In the genomic region with DNA sequence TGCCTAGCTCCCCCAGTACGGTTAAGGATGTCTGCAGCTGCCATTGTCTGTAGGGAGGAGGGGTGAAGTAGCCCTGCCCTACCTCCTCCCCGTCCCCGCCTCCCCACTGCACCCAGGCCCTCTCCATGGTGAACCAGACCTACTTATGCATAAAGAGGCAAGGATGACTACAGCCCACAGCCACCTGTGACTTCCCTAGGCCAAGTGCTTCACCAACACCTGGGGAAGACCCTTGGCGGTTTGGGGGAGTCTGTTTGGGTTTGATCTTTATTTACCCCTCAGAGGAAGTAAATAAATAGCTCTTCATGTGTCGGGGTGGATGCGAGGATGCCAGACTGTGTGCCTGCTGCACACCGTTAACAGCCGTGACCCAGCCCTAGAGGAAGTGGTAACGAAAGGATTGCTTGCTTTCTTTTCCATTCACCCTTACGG, we compare ENCODE assay signal across 15 mouse cellular contexts. TPM values are rescaled to one million over a fixed set of nuclear protein-coding genes. Genes with fewer than 3 reads are reported as not detected.
DNase-seq lines count a peak whose midpoint lies in the region; ATAC-seq and TF ChIP-seq lines count a peak whose summit lies in the region.
"Had no signal": no experiment of that assay in that cellular context is flagged by ENCODE, and none has a peak within 500 bp of the region (broad histone marks: within the 10 kb centered on the region; RNA-seq: fewer than 3 reads in every experiment).

No protein-coding gene starts in this region.

- no peak for TF ChIP-seq POLR2A in spleen, adult 2 months (IDR thresholded peaks at IDR 0.05; ENCODE audit: low read depth, low read length)

- no peak for TF ChIP-seq CTCF in spleen, adult 2 months (IDR thresholded peaks at IDR 0.05; ENCODE audit: extremely low read depth, insufficient read depth, insufficient read length, insufficient replicate concordance)

- ATAC-seq in granulocyte monocyte progenitor cell, adult 5-6 weeks (replicated peaks; ENCODE audit: poor library complexity, severe bottlenecking): peak; percentile 50
- ATAC-seq in megakaryocyte progenitor cell, adult 5-6 weeks (replicated peaks; ENCODE audit: poor library complexity): peak; percentile 19; the same call in 1 of the 2 replicates
- ATAC-seq in frontal cortex, adult (ENCODE audit: low TSS enrichment): no peak
- ATAC-seq: midbrain, embryonic 13.5 days had no signal

- no peak overlapping the region for H3K4me3 ChIP-seq in spleen, adult 2 months (ENCODE audit: extremely low read depth, insufficient read depth, insufficient read length)
- H3K4me3 ChIP-seq: forebrain, embryonic 12.5 days; heart, embryonic 13.5 days; midbrain, embryonic 13.5 days had no signal

- peak; percentile 34 to 58 for DNase-seq in spleen, adult 2 months (ENCODE audit: low read depth in 1 of 2, low spot score in 2 of 2)
- no peak for DNase-seq in spleen, postnatal 14 days (ENCODE audit: low spot score in 2 of 2)
- DNase-seq in urinary bladder, postnatal 14 days (ENCODE audit: low spot score): no peak
- DNase-seq in lung, postnatal 4 days: no peak
- no peak for DNase-seq in ovary, postnatal 10 days (ENCODE audit: low spot score)
- DNase-seq: adrenal gland, postnatal 36 days; cerebellum, adult 8-10 months; kidney, adult 2 months; layer of hippocampus, adult 9-11 months had no signal

- H3K27ac ChIP-seq in spleen, adult 2 months (ENCODE audit: insufficient read depth, low read length): peak overlapping the region; percentile 59; the same call in 1 of the 2 replicates
- H3K27ac ChIP-seq: forebrain, embryonic 12.5 days; heart, embryonic 13.5 days; midbrain, embryonic 13.5 days had no signal

- H3K27me3 ChIP-seq in spleen, adult 2 months (ENCODE audit: control insufficient read depth, insufficient read depth, low read length): no peaks in the 10 kb centered on the region
- H3K27me3 ChIP-seq: forebrain, embryonic 12.5 days; heart, embryonic 13.5 days; midbrain, embryonic 13.5 days had no signal

- peaks cover 4% of the 10 kb centered on the region; the same call in 1 of the 2 replicates for H3K36me3 ChIP-seq in spleen, adult 2 months (ENCODE audit: control insufficient read depth, insufficient read depth, low read length)
- H3K36me3 ChIP-seq: forebrain, embryonic 12.5 days; heart, embryonic 13.5 days; midbrain, embryonic 13.5 days had no signal

- H3K4me1 ChIP-seq in spleen, adult 2 months (ENCODE audit: control insufficient read depth, insufficient read depth, insufficient read length): peaks cover 45% of the 10 kb centered on the region; the same call in 1 of the 2 replicates

- 13% methylated on average over 10 of the region's 10 CpGs for WGBS in spleen, adult 2 months

RNA-seq across cellular contexts. Expression of a gene that starts 26.6 kb away (rescaled TPM):
- 171 and 240 TPM in 2 replicates for polyA plus RNA-seq in spleen, adult 2 months (2012; rRNA removed)
- 99.8 and 128 TPM in 2 replicates for total RNA-seq in granulocyte monocyte progenitor cell, adult 5-6 weeks (2014; fragmentation: Nextera tagmentation)
- 35.5 and 35.9 TPM in 2 replicates for total RNA-seq in granulocyte monocyte progenitor cell, adult 5-6 weeks (2017)
- total RNA-seq in megakaryocyte progenitor cell, adult 5-6 weeks (2015): 95.3 and 100 TPM in 2 replicates
- total RNA-seq in megakaryocyte progenitor cell, adult 5-6 weeks (2017): 51.4 and 53.8 TPM in 2 replicates

RNA-seq across cellular contexts. Expression of a gene that starts 29.3 kb away (rescaled TPM):
- 26.5 and 29.7 TPM in 2 replicates for polyA plus RNA-seq in spleen, adult 2 months (2012; rRNA removed)
- 13.9 and 23.8 TPM in 2 replicates for total RNA-seq in granulocyte monocyte progenitor cell, adult 5-6 weeks (2014; fragmentation: Nextera tagmentation)
- total RNA-seq in granulocyte monocyte progenitor cell, adult 5-6 weeks (2017): 34.7 and 40.9 TPM in 2 replicates
- total RNA-seq in megakaryocyte progenitor cell, adult 5-6 weeks (2015): 14.7 and 19.1 TPM in 2 replicates
- 32.1 and 33.4 TPM in 2 replicates for total RNA-seq in megakaryocyte progenitor cell, adult 5-6 weeks (2017)

Comparison
In these comparisons a context has a peak if more than half of its experiments do, and no peak if none do; other contexts are left out.
1. DNase-seq: peak in spleen, adult 2 months (2 of 2); none in spleen, postnatal 14 days (0 of 2), urinary bladder, postnatal 14 days (single experiment), lung, postnatal 4 days (0 of 2) and ovary, postnatal 10 days (single experiment).